Mouse (Mus musculus): ENCODE data around the gene Gata5.

Gata5 gene

DNA sequence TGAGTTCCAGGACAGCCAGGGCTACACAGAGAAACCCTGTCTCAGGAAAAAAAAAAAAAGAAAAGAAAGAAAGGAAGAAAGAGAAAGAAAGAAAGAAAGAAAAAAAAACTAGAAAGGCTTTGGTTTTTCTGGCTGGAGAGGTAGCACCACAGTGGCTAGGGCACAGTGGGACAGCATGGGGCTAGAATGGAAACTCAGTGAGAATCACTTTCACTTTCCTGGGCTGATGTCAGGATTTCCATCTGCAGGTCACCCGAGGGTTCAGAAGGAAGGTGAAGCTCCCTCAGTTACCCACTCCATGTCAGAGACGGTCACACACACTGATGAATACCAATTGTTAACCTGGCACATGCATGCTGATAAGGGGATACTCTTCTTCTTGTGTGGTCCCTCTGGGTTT, 26.8 kb downstream of the Gata5 start:
- no peak for DNase-seq (ENCODE audit: low spot score in 2 of 2)

DNA sequence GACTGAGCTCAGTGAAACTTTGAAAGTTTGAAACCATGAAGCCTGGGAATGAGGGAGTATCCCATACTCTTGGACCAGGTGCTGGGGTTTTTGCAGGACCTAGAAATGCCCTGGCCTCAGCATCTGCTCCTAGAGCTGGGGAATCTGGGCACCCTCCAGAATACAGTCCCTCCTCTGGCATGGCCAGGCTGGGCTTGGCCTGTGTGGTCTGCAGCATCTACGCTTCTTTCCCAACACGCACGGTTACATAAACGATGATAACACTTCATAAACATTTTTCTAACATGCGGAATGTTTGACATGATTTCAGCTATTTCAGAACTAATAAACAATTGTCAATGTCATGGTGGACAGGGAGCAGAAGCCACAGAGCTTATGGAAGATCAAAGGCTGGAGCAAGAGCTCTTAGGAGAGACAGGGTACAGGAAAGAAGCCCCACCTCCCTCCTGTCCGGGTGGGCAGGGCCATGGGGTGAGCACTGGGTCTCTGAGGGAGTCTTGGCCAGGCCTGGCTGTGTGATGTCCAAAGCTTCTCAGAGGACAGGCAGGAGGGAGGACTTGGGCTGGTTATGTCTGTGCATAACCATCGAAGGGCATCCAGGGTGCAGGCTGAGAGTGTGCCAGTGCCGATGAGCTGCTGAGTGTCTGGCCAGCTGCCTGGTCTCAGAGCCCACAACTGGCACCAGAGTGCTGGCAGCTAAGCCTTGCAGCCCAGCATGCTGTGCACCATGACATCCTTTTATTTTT, 27.9 kb downstream of the Gata5 start:
- DNase-seq (ENCODE audit: low spot score in 2 of 2), result peak in 1 of 2 experiments; percentile 62

DNA sequence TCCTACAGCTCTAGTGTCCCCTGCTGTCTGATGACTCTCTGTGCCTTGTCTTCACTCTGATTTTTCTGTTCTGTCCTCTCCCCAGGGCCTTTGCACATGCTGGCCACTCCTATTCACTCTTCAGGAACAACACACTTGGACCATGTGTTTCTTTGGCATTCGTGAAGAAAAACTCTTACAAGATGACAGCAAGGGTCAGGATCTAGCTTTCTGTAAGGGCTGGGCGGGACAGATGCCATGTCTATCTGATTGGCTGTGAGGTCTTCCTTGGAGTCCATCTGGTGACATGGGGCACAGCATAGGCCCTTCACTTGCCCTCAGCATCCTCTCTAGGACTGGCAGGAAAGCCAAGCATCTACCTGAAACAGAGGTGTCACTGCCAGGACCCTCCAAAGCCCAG, 28.5 kb downstream of the Gata5 start:
- no peak for DNase-seq (ENCODE audit: low spot score in 2 of 2)

DNA sequence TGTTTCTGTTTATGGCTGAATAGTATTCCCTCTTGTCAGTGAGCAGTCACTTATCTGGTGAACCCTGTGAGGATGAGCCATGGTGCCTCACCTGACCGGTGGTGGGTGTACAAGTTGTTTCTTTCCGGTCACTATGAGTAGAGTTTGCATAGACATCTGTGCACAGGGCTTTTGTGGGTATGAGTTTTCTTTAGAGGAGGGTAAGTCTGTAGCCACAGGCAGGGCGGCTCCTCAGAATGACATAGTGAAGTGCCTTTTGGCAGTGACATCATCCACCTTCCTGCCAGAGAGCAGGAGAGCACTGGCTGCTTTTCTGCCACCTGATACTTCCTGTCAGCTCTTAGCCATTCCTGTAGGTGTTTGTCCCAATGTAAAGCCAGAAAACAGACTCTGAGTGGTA, 29.0 kb downstream of the Gata5 start:
- DNase-seq (ENCODE audit: low spot score in 2 of 2), result no peak

DNA sequence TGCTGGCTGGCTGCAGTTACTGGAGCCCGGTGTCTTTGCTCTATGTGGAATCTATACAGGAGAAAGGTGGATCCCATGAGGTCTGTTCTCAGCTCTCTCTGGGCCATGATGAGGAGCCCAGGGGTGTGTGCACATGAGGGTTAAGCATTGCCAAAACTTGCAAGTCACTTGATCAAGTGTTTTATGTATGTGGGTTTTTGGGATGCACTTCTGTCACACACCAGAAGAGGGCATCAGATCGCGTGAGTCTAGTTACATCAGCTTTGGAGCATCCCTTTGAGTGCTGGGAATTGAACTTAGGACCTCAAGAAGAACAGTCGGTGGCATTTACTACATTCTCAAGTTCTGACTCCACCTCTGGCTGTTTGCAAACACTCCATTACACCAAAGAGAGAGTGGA, 29.9 kb downstream of the Gata5 start:
- DNase-seq (ENCODE audit: low spot score in 2 of 2), result no peak

DNA sequence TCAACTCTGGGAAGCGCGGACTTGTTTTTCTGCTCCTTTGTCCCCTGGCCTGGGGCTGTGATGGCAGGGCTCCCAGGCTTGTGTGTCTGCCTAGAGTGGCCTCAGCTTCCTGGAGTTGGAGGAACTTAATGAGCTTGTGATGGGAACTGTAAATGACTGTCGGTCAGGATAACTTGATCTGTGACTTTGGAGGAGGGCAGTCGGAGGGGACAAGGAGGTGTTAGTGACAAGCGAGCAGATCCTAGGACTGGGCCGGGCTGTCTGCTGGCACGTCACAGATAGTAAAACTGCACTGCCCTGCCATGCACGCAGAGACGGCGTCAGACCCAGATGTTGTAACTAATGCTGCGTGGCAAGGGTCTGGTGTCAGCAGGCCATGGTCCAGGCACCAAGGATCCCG, 31.0 kb downstream of the Gata5 start:
- DNase-seq (ENCODE audit: low spot score in 2 of 2), result no peak

DNA sequence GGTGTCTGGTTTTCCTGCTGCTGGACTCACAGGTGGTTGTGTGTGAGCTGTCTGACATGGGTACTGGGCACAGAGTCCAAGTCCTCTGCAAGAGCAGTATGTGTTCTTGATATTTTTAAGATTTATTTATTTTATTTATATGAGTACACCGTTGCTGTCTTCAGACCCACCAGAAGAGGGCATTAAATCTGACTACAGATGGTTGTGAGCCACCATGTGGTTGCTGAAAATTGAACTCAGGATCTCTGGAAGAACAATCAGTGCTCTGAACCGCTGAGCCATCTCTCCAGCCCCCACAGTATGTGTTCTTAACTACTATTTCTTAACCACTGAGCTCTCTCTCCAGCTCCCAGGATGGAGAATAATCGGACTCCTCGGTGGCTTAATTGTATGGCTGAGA, 32.3 kb downstream of the Gata5 start:
- DNase-seq (ENCODE audit: low spot score in 2 of 2), result no peak

DNA sequence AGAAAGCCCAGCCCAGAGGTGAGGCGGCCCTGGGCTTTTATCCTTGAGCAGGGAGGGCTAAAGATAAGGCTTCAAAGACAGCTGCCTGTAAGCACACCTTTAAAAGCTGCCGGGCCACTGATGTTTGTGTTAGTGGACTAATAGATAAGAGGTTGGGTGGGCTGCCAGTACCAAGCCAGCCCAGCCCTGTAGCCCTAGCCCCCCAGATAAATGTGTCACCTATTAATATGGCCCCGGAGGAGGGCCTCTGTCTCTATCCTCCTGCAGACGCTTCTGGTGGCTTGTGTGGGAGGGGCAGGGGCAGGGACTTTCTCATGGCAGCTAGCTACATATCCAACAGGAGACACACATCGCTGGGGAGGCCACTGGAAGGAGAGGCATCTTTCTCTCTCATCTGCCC, 33.7 kb downstream of the Gata5 start:
- no peak for DNase-seq (ENCODE audit: low spot score in 2 of 2)

DNA sequence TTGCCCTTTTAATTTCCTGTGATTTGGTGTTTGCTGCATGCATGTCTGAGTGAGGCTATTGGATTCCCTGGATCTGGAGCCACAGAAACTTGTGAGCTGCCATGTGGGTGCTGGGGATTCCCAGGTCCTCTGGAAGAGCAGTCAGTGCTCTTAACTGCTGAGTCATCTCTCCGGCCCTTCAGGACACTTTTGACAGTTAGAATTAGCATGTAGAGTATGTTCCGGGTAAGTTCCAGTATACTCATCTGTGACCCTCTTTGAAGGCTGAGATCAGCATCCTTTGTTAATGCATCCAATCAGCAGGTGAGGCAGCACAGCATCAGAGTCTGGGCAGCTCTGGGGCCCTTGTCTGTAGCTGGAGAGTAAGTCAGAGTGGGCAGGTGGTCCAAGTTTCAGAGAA, 34.2 kb downstream of the Gata5 start:
- DNase-seq (ENCODE audit: low spot score in 2 of 2), result no peak

DNA sequence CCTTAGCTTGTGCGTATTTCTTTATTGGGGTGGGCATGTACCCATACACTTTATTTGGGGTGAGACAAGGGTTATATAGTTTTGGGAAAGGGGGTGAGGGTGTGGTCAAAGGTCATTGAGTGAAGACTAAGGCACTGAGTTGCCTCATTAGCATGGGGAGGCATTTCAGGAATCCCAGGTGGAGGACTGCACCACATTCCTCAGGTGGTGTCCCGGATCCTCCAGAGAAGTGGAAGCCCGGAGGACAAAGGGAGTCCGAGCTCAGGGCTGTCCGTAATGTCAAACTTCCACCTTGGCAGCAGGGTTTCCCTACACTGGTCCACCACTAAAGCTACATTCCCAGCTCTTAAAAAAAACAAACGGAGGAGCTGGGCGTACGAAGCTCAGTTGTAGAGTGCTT, 41.6 kb downstream of the Gata5 start:
- DNase-seq (ENCODE audit: low spot score in 2 of 2), result no peak

DNA sequence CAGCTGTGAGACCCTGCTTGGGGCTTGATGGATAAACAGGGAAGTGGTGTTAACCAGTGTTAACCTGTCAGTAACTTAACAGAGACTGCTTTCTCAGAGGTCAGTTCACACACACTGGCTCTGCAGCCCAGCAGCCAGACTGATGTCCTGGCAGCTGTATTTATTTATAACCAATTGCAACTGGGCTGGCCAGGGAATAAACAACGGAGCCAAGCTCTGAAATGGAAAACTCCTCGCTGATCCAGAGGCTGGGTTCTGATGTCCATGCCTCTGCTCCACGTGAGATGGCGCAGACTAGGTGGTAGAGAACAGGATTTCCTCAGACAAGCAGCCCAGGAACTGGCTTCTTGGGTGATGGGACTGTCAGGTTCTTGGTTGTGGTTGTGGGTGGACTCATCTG, 42.5 kb downstream of the Gata5 start:
- no peak for DNase-seq (ENCODE audit: low spot score in 2 of 2)

DNA sequence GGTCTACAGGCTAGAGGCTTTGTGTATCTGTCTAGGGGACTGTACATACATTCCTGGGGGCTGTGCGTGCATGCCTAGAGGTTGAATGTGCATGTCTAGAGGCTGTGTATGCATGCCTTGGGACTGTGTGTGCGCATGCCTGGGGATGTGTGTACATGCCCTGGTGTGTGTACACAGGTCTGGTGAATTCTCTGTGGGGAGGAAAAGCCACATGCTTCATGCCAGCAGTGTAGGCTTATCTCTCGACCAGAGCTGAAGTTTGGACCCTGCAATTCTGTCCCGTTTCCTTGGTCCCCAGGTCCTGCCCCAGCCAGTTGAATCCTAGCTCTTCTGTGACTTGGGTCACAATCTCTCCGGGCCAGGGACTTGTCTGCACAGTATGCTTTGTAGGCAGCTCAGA, 42.9 kb downstream of the Gata5 start:
- no peak for DNase-seq (ENCODE audit: low spot score in 2 of 2)

DNA sequence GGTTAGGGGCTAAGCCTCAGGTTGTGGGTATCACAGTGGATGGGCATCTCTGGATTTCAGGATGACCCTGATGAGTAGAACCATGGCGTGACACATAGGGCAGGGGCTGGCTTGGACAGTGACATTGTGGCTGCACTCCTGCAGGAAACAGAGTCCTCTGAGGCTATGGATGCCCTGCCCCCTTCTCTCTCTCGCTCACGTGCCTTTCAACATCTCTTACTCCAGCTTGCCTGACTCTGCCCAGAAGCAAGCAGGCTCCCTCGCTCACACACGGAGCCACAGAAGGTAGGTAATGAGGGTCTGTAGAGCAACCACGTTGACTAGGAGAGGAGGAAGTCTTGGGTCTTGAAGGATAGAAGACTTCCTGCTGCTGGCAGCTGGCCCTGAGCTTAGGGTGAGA, 44.0 kb downstream of the Gata5 start:
- DNase-seq (ENCODE audit: low spot score in 2 of 2), result no peak

DNA sequence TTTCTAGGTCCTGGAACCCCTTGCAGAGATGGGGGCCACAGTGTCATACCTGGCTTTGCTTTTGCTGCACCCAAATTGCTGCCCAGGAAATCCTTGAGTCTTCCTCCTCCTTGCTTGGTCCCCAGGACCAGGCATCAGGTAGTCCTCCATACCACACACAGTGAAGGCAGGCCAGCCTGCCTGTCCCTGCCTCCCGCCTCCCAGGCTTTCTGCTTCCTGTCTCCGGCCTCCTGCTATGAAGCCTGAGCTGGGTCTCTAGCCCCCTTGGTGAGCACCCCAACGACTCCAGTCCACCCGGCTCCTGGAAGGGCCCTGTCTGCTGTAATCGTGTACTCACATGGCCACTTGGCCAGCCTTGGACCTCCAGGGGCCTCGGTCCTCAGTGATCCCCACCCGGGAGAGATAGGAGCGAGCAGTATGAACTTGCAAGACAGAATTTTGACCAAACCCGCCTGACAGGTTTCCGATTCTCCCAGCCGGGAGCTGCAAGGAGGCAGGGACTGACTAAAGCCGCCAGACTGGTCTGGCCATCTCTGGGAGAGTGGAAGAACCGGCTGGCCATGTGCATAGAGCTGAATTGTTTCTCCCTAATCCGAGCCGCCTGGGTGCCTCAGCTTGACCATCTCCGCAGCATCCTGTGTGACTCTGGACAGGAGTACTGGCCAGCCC, 44.9 kb downstream of the Gata5 start, which contains the start of gene Rbbp8nl:
Gene Rbbp8nl (minus strand): TSS at position 440 of the 669 bp plus-strand sequence.
- no peak for DNase-seq (ENCODE audit: low spot score in 2 of 2)

DNA sequence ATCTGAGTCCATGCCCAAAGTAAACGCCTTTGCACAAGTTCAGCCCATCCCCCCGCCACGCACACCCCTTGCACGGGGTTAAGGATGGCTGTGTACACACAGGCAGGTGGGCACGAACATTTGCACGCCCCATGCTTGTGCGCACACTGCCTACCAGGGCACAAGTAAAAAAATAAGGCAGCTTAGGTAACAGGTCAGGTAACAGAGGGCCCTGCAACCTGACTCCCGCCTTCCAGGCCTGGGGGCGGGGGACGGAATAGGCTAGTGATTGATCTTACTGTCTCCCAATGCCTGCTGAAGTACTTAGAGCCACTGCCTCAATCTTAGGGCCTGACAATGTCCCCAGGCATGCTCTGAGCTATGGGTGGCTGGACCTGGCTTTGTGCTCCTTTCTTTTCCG, 45.5 kb downstream of the Gata5 start:
- DNase-seq (ENCODE audit: low spot score in 2 of 2), result no peak

DNA sequence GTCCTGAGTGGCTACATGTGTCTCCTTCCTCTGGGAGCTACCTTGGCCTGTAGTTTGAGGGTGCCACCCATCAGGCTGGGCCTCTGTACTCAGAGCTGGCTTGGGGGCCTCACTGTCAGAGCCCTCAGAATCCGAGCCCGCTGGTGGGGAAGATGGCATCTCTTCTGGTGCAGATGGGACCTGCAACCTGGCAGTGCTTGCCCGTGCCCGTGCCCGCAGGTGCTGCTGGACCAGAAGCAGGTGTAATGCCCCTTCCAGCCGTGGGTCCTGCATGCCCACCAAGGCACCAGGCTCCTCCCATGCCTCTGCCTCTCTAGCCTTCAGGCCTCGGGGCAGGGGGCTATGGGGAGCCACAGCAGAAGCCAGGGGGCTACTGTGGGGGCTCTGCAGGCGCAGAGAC, 55.2 kb downstream of the Gata5 start:
- no peak for DNase-seq (ENCODE audit: low spot score in 2 of 2)

DNA sequence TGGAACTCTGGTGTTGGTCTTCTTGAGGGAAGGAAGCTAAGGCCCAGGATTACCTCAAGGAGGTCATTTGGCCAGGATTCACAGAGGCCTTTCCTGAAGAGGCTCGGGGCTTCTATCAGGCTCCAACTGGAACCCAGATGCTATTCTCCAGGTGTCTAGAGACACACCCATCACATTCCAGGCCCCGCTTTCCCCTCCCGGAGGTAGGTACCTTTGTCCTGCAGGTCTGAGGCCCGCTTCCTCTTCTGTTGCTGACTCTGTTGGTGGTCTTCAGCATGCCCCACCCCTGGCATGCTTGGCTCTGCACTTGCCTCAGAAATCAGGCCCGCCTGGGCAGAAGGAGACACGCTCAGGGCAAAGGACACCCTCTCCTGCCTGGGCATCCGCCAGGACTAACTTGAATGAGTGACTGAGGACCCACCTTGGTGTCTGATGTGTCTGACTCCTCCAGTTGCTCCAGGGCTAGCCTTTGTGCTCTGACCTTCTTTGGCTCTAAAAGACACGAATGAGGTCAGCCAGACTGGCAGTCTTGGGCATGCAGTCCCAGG, 56.7 kb downstream of the Gata5 start:
- DNase-seq (ENCODE audit: low spot score in 2 of 2), result no peak

DNA sequence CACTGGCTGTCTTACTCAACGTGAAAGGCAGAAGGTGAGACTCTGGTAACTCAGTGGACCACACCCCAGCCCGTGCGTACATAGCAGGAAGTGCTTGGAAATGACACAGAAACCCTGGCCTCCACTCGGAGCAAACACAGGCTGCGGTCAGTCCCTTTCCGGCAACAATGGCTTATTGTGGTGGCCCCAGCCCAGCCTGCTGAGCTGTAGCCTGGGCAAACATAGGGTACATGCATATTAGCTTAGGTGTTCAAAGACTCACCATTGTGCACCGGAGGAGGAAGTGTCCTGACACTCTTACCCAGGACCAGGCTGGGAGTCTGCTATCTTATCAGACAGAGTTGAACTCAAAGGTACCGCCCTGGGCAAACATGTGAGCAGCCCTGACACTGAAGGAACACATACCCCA, 57.6 kb downstream of the Gata5 start:
- no peak for DNase-seq (ENCODE audit: low spot score in 2 of 2)

DNA sequence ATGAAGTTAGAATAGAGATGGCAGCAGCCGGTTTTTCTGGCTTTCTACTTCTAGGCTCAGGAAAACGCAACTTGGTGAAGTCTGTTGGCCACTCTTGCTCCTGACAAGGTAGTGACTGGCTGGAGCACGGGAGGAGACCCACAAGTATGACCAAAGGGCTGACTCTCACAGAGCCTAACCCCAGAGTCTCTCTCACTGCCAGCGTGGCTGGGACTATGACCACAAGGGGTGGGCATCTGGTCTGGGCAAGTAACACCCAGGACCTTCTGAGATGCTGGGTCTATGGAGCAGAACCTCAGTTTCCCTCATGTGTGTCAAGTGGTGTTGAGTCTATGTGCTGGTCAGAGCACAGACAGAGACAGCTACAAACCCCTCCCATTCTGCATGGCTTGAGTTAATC, 58.1 kb downstream of the Gata5 start:
- DNase-seq (ENCODE audit: low spot score in 2 of 2), result no peak

DNA sequence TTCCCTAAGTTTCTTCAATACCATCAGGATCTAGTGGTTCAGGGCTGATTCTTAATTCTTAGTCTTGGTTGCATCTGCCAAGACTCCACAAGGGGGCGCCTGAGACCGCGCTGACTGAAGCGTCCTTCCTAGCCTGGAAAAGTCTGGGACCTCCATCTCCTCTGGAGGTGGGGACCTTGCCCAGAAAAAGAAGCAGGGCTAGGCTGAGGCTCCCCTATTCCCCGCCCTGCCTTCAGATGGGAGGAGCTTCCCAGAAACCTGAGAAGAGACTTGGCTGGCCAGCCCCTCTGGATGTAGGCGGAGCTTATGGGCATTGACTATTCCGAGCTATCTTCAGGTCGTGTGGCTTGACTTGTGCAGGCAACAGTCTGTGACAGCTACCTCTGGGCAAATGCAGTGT, 58.7 kb downstream of the Gata5 start:
- DNase-seq (ENCODE audit: low spot score in 2 of 2), result peak; percentile 73 to 89

Data from cerebellum, postnatal 4 days (tissue).